Mouse (Mus musculus): ENCODE measurements at regions not wholly inside any gene's neighbourhood (a gene's known extent, or its start where the extent isn't known, plus 50 kb on each side); places are given as distances from the start of the nearest gene placed in this dataset.

- TF ChIP-seq GATA1 (IDR thresholded peaks at IDR 0.05; ENCODE audit: borderline replicate concordance, low read length) (no peak), CTCF (IDR thresholded peaks at IDR 0.05; ENCODE audit: low read depth, low read length) (no peak)
Observed at GRCm38 (mm10) chr1:183552617-183553016, 134.6 kb downstream of the Hhipl2 start.
